Mouse (Mus musculus): ENCODE results near the gene Cnot10.

Cnot10 gene

DNA sequence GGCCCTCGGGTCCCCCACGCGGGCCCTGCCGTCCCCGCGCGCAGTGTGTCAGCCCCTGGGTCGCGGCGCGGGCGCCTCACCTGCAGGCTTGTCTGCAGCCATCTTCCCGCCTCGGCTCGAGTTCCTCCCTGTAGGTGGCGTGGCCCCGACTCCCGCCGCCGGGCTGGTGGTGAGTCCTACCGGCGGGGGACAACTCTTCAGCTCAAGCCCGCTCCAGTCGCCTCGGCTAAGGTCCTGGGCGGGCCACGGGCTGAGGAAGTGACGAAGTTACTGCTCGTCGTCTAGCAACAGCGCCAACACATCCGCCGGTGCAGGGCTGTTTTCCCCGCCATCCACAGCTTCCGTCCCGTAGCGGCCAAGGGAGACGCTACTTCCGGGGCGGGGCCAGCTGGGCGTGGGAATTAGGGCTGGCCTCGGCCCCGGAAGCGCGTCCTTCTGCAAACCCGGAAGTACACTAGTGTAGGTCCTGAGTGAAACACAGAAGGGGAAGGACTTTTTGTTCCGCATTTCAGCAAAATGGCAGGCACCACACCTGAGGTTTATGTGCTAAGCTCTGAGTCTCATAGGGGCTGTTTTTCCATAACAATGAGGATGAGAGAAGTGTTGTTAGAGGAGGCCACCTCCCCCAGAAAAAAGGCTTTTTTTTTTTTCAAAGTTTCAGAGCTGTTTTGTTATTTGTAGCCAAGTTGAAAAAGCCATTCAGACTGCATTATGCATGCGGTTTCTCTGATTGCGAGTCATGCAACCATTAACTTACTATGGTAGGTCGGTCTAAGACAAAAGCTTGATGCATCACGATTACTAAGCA, at the start of gene Cnot10:
Gene Cnot10 (minus strand): TSS at position 346 of the 808 bp plus-strand sequence.
- WGBS = 4% methylated on average over 51 of the region's 51 CpGs

- under 1% methylated on average over 50 of the region's 50 CpGs for WGBS
These were observed 49.0 kb upstream of the Cnot10 start for GRCm38 (mm10) chr9:114688953-114689407.

DNA sequence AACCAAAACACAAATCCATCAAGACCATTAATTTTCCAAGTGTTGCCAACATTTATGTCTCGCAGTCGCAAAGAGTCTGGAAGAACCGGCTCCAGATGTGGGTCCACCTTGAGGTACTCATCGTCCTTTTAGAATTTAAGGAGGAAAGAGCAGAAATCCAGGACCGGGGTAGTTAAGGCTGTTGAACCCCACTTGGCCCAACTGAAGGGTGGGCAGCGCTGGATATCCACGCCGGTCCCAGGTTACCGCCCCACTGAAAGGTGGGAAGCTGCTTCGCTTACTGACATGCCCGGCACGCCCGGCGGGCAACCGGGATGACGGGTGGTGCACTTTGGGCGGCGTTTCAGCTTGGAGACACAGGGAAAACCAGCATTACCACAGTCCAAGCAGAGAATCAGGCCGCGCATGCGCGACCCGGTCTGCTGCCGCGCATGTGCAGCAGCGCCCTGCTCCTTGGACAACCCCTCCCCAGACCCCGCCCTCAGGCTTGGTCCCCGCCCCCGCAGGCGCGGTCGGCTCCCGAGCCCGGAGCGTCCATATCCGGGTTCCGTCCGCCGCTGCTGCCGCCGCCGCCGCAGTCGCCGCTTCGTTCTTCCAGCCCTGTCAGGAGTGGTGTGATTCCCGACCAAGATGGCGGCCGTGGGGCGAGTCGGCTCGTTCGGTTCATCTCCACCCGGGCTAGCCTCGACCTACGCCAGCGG, 48.4 kb upstream of the Cnot10 start, which contains the start of gene Dync1li1:
Gene Dync1li1 (plus strand): TSS at position 539 of the 701 bp plus-strand sequence.
- WGBS = under 1% methylated on average over 57 of the region's 57 CpGs

DNA sequence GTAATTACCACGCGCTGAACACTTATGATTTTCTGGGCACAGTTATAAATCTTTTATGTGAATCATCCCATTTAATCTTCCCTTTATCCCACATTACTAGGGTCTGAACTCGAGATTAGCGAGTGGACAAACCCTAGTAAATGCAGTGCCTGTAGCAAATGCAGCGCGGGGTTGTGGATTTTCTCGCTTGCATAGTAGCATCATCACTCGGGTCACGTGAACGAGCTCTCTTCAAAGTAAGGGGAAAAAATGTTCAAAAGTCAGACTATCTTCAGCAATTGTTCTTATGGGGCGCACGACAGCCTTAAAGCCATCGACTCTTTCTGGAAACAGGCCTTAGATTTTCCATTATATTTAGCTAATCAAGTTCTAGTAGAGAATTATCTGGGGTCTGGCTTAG, 47.7 kb upstream of the Cnot10 start:
- 49% methylated on average over 13 of the region's 13 CpGs for WGBS

DNA sequence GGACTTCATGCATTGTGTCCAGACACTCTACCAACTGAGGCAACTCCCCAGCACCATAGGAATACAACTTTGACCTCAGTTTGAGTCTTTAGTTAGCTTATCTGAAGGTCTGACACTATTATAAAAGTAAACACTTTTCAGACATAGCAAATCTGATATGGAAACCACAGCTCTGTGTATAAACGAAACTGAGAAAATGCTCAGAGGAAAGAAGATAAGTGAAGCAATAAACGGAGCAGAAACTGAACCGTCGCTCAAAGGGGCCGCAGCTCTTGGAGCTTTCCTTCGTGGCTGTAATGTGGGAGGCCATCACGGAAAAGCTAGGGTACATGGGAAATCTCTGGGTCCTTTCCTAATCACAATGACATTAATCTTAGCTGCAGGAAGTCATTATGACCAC, 46.3 kb upstream of the Cnot10 start:
- WGBS = 93% methylated on average over 7 of the region's 7 CpGs

- 86% methylated on average over 4 of the region's 4 CpGs for WGBS
These were observed 42.2 kb upstream of the Cnot10 start for GRCm38 (mm10) chr9:114682193-114682592.

DNA sequence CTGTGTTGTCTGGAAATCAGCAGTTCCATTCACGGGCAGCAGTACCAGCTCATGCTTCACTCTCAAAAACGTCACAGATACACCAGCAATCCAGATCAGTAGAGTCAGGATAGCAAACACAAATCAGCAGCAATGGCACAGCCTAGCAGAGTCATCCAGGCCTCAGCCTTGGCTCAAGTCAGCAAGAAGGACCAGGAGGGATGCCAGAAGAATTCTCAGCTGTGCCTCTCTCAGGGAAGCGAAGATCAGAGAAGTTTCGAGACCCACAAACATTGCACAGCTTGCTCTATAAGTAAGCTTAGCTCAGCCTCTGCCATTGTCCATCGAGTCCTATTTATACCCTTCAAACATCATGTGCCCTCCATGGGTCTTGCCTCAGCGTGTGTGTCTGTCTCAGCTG, 40.5 kb upstream of the Cnot10 start:
- 79% methylated on average over 6 of the region's 6 CpGs for WGBS

DNA sequence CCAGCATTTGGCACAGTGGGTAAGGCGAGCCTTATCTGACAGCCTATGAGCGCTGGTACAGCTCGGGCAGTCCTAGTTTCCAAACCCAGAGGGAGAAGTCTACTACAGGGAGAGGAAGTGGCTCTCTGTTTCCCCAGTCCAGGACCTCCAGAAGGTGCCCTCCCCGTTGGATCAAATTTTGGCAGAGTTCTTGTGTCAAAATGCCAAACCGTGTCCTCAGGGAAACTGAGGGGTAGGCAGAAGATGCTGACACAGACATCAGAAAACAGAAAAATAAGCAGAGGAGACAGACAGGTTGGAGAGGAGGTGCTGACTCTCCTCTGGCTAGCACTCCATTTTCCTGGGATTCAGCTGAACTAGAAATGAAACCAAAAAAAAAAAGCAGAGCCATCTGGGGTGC, 40.0 kb upstream of the Cnot10 start:
- 78% methylated on average over 5 of the region's 5 CpGs for WGBS

GRCm38 (mm10) chr9:114678576-114678975, 38.6 kb upstream of the Cnot10 start:
- WGBS = 77% methylated on average over 5 of the region's 5 CpGs

- WGBS = 51% methylated on average over 2 of the region's 2 CpGs
These were observed 33.6 kb upstream of the Cnot10 start for GRCm38 (mm10) chr9:114673626-114674025.

- WGBS = 4% methylated on average over 24 of the region's 24 CpGs
These were observed 32.9 kb upstream of the Cnot10 start for GRCm38 (mm10) chr9:114672703-114673561.

- 28% methylated on average over 1 of the region's 1 CpGs for WGBS
These were observed 32.0 kb upstream of the Cnot10 start for GRCm38 (mm10) chr9:114671946-114672345.

DNA sequence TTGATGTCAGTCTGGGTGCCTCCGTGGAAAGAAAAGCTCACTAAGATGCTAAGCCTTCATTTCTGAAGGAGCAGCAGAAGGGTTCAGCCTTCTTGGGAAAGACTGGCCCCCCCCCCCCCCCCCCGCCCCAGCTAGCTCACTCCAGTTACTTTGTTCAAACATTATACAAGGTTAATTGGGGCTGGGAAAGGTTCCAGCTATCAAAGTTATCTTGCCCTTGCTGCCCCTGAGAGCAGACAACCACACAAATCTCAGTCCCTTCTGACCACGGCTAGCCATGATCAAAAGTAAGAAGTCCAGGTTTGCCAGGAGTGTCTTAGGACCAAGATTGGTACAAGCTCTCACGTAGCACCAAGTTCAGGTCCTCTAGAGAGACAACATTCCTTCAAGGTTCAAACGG, 29.0 kb upstream of the Cnot10 start:
- WGBS = 80% methylated on average over 5 of the region's 5 CpGs

DNA sequence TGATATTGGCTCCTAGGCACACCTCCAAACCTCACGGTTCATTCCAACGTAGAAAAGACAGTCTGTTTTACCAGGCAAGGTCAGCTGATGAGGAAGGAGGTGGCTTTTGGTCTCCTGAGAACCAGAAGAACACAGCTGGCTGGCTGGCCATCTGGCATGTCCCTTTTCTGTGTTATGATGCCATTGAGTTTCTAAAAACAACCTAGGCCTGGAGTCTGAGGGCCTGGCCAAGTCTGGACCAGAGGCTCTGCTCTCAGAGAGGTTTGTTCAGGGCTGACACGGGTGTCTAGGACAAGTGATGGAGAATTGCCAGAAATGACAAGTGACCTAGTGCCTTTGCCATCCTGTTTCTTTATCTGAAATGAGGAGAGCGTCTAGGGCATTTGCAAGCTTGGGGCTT, 28.1 kb upstream of the Cnot10 start:
- WGBS = 59% methylated on average over 4 of the region's 4 CpGs

DNA sequence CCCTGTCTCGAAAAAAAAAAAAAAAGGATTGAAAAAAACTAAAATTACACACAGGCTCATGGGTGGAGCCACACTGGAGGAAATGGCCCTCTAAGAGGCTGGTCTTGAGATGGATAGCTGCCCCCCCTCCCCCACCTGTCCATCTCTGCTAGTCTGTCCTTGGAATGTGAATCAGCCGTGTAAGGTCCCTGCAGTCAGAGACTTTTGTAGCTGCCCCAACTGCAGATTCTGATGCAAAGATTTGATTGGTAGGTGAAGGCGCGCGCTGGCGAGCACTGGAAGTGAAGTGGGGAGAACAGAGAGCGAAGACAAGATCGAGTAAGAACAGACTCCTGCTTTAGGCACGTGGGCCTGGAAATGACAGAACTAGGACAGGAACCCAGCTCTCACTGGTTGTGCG, 26.9 kb upstream of the Cnot10 start:
- WGBS = 85% methylated on average over 10 of the region's 10 CpGs

DNA sequence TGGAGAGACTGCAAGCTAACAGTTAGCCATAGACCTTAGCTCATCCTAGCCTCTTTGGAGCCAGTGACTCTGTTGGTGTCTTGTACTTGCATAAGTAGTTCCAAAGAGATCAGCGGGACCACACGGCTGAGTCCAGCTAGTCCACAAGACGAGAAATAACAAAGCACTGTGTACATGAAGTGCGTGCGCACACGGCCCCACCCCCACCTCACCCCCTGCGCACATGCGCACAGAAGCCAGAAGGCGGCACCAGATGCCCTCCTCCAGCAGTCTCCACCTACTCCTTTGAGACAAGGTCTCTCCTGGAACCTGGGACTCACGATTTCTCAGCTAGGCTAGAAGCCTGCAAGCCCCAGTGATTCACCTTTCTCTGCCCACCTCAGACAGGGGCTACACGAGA, 23.8 kb upstream of the Cnot10 start:
- 66% methylated on average over 11 of the region's 11 CpGs for WGBS

DNA sequence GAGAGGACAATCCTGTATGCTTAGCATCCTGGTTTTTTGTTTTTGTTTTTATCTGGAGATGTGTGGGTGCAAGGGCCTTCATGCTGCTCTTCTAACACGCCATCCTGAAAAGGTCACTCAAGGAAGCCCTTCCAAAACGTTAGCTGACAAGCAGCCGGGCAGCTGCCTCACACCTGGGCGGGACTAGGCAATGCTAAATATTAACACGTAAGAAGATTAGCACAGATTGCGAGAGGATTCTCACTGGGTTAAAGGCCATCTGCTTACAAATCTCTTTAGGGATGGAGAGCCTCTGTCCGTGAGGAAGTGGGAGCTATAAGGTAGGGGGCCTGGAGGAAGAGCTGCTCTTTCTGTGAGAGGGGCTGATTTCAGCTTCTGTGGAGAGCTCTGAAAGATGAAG, 22.0 kb upstream of the Cnot10 start:
- 75% methylated on average over 7 of the region's 7 CpGs for WGBS

GRCm38 (mm10) chr9:114660983-114661382, 21.0 kb upstream of the Cnot10 start:
- WGBS = 78% methylated on average over 6 of the region's 6 CpGs

DNA sequence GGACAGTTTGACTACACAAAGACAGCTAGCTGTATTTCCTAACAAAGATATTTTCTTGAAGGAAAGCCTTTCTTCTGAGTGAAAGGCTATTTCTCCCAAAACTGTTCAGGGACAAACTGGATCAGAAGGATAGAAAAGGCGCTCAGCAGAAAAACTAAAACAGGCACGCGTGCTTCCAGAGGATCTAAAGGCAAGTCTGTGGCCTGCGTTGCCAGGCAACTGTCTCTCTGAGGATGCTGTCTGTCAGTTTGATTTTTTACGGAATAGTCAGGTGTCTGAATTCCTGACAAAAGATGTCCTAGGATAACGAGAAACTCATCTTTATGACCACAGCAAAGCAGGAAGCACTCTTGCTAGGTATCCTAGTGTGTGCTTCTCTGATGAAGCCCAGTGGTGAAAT, 20.5 kb upstream of the Cnot10 start:
- WGBS = 58% methylated on average over 6 of the region's 6 CpGs

DNA sequence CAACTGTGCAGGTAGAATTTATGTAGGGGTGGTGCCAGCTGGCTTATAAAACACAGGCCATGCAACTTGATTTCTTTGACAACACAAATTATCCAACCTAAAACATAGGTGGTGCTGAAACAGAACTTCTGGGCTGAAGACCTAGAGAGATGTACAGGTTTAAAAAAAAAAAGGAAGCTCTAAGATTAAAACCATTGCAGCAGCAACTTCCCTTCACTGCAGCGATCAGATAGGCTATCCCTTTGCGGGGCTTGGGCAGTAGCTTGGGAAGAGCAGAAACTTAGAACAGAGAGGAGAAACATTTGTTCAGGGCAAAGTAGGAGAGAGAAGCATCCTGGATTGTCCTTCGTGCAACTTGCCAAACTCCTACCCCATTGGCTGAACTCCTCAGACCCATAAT, 16.7 kb upstream of the Cnot10 start:
- 79% methylated on average over 3 of the region's 3 CpGs for WGBS

GRCm38 (mm10) chr9:114655356-114655755, 15.4 kb upstream of the Cnot10 start:
- 80% methylated on average over 4 of the region's 4 CpGs for WGBS
